Mouse (Mus musculus): ENCODE data around the gene Lfng.
A peak's percentile ranks its signal among the peaks of the same experiment; 100 is the strongest.

Gene Lfng

GRCm38 (mm10) chr5:140639312-140639711 is 32.2 kb downstream of the Lfng start:
- DNase-seq (ENCODE audit: inconsistent age in 2 of 2, low spot score in 1 of 2), result no peak

DNA sequence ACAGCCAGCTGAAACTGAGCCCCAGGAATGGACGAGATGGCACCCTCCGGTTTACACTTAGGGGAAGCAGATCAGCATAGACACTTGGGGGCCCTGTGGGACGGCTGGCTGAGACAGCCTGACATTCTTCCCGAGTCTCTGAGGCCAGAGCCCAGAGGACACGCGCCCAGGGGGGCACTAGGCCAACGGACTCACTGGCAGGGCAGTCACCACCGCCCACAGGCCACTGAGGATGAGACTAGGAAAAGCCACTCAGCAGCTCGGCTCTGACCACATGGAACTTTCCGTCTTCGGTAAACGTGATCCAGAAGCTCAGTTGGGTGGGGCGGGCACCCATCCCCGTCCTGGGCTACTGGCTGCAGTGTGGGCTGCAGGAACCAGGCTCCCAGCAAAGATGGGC is 32.8 kb downstream of the Lfng start:
- DNase-seq (ENCODE audit: inconsistent age in 2 of 2, low spot score in 1 of 2), result peak in 1 of 2 experiments; percentile 53

DNA sequence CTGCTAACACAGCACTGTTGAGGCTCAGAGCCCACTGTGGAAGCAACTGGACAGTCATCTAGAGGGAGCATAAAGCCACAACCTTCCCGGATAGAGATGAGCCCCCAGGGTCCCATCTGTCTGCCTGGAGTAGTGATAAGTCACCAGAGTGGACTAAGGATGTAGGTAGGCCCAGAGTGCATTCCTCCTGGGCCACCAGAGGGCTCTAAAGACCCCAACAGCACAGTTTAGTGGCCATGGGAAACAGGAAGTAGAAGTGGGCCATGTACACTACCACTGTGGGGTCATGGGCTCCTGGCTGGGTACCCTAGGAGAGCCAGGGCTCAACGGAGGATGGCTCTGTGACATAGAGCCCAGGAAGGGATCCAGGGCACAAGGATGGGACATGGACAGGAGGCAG is 33.7 kb downstream of the Lfng start:
- no peak for DNase-seq (ENCODE audit: inconsistent age in 2 of 2, low spot score in 1 of 2)

DNA sequence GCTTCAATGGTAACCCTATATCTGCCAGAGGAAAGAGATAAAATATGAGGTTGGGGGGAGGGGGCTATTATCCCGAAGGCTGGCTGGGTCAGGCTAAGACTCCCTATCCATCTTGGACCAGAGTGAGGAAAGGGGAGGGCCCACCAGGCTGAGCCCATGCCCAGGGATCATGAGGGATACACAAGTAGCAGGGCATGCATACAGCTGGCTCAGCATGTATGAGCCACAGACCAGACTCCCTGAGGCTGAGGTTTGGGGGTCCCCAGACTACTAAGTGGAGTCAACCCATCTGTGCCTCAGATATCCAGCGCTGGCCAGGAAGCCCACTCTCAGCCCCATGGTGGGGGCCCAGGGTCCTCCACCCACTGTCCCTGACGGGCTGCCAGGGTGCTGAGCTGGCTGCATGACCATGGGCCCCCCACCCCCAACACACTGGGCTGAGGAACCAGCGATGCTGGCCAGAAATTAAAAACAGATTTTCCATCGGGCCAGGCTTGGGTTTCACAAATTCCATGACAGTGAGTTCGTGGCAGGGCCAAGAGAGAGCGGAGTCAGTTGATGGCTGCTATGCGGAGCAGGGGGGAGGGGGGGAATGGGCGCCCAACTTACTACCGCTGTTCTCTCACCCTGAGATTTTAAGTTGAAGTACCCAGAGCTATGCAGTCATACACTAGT is 34.3 kb downstream of the Lfng start:
- DNase-seq (ENCODE audit: inconsistent age in 2 of 2, low spot score in 1 of 2), result peak in 1 of 2 experiments; percentile 38

GRCm38 (mm10) chr5:140642076-140642475 is 35.0 kb downstream of the Lfng start:
- peak in 1 of 2 experiments; percentile 63 for DNase-seq (ENCODE audit: inconsistent age in 2 of 2, low spot score in 1 of 2)

GRCm38 (mm10) chr5:140644263-140644662 is 37.1 kb downstream of the Lfng start:
- DNase-seq (ENCODE audit: inconsistent age in 2 of 2, low spot score in 1 of 2), result peak in 1 of 2 experiments; percentile 51

GRCm38 (mm10) chr5:140644702-140645201 is 37.6 kb downstream of the Lfng start:
- peak in 1 of 2 experiments; percentile 62 for DNase-seq (ENCODE audit: inconsistent age in 2 of 2, low spot score in 1 of 2)

DNA sequence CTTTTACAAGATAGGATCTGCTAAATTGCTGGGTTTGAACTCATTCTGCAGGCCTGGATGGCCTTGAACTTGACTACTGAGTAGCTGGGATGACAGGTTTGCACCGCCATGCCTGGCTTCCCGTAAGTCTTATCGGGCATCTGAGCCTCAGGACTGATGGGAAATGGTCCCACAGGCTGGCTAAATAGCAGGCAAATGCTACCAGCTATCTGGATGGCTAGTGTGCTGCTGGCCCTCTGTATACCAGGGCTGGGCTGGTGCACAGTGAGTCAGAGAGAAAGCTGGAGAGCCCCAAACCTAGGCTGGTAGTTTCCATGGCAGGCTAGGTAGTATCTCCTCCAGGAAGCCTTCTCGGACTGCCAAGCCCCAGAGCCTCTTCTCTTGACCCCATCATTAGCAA is 38.3 kb downstream of the Lfng start:
- peak in 1 of 2 experiments; percentile 56 for DNase-seq (ENCODE audit: inconsistent age in 2 of 2, low spot score in 1 of 2)

GRCm38 (mm10) chr5:140646171-140646570 is 39.1 kb downstream of the Lfng start:
- peak in 1 of 2 experiments; percentile 51 for DNase-seq (ENCODE audit: inconsistent age in 2 of 2, low spot score in 1 of 2)

DNA sequence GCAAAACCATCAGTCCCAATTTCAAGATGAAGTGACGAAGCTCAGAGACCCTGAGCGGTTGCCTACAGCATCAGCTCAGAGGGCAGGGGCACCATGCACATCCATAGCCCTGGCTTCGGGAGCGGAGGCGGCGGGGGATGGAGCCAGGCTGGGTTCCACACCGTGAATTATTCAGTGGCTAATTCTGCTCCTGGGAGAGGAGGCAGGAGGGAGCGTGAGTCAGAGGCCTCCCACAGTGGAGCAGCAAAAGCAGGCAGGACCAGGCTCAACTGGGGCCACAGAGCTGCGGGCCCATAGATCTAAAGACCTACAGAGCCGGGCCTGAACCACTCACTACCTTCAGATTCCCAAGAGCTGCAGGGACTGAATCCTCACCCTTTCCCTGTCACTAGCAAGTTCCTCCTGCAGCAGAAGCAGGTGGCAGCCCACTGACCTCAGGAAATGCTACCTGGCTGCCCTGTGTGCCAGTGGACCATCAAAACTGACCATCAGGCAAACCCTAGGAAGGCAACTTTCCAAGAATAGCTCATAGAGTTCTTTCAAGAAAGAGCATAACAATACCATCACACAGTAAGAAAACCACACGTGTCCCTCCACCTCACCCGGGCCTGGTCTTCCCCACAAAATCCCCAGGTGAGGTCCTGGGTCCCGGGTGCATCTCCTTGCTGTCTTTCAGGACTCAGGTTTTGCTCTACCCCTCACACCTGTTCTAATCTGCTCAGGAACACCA is 40.1 kb downstream of the Lfng start:
- DNase-seq (ENCODE audit: inconsistent age in 2 of 2, low spot score in 1 of 2), result peak; percentile 60 to 78

GRCm38 (mm10) chr5:140647821-140648518 is 40.9 kb downstream of the Lfng start:
- peak; percentile 68 to 88 for DNase-seq (ENCODE audit: inconsistent age in 2 of 2, low spot score in 1 of 2)

- no peak for DNase-seq (ENCODE audit: inconsistent age in 2 of 2, low spot score in 1 of 2)
These were observed 41.5 kb downstream of the Lfng start, which contains the start of gene Ttyh3 for GRCm38 (mm10) chr5:140648519-140649100. Gene Ttyh3, minus strand, starts transcription at chr5:140649031.

DNA sequence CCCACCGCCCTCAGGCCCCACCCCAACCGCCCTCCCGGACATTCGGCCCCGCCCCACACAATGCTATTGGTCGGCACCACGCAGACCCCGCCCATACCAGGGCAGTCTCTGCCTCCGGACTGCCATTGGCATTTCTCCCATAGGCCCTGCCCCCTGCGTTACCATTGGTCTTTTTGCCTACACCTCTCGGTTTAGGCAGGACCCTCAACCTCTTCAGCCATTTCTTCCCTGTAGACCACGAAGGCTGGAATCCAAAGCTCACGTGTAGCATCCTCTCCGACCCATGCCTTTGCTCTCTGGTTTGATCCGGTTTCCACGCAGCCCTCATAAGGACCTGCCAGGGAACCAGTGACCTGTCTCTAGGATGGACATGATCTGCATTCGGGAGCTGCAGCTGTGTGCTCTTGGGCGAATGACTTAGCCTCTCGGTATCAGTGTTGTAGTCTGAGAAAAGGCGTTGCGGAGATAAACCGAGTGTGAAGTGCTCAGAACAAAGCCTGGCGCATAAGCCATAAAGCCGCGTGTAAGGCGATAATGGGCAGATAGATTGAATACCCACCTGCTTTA is 42.1 kb downstream of the Lfng start:
- peak; percentile 98 to 99 for DNase-seq (ENCODE audit: inconsistent age in 2 of 2, low spot score in 1 of 2)

DNA sequence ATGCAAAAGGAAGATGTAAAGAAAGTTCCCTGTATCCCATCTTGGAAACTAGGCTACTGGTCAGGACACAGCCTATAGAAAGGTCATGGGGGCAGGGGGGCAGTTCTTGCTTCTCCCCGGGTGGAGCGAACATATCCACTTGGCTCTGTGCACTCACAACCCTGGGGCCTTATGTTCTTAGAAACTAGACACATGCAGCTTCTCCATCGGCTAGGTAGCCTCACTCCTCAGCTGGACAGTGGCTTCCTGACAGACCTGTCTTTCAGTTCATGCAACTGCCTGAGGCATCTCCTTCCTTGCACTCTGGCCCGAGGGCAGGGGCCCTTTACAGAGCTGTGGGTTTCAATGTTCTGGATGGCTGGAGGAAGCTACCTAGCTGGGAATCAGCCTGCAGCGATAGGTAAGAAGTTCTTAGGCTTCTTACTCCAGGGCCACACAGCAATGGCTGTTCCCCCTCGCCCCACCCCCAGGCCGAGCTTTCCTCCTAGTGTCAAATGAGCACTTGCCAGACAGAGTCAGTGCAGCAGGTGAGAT is 42.8 kb downstream of the Lfng start:
- no peak for DNase-seq (ENCODE audit: inconsistent age in 2 of 2, low spot score in 1 of 2)

DNA sequence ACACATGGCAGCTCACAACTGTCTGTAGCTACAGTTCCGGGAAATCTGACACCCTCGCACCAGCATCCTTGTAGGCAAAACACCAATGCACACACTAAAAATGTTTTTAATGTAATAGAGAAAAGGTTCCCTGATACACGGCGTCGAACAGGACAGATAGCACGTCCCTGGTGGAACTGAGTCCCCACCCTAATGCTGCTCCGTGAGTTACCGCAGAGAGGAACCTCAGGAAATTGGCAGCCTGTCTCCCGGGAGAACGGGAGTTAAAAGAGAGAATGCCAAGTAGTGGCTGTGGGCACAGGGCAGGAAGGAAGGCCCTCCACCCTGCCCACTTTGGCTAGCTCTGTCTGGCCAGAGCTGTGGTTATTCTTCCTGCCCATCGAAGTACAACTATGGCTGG is 44.1 kb downstream of the Lfng start:
- peak in 1 of 2 experiments; percentile 29 for DNase-seq (ENCODE audit: inconsistent age in 2 of 2, low spot score in 1 of 2)

- DNase-seq (ENCODE audit: inconsistent age in 2 of 2, low spot score in 1 of 2), result peak in 1 of 2 experiments; percentile 70
These were observed 45.5 kb downstream of the Lfng start for GRCm38 (mm10) chr5:140652587-140652986.

DNA sequence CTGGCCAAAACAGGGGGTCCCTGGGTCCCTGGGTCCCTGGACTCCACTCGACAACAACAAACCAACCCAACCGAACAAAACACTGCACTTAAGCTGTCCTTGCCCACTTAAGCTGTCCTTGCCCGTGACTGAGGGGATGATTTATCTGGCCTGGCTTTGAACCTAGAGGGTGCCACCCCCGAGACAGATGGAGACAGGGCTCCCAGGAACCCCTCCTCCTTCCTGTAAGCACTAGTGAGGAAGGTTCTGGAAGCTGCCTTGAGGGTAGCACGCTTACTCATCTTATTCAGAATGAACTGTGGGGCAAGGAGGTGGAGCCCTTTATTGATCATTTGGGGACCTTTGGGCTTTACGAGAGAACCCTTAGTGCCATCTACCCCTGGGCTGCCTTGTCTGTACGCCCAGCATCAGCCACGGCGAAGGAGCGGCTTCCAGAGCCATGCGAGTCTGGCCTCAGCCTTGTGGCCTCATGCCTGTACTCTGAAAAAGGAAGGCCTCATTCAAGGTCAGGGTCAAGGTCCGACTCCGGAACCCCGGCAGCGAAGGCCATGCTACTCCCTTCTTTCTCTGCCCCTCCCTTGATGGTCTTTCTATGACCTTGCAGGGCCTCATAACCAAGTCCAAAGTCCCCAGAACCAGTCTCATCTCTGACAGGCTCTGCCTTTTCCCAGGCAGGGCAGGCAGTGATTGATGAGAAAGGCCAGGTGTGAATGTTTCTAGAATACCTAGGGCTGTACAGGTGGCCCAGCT is 47.2 kb downstream of the Lfng start:
- peak; percentile 90 to 96 for DNase-seq (ENCODE audit: inconsistent age in 2 of 2, low spot score in 1 of 2)

DNA sequence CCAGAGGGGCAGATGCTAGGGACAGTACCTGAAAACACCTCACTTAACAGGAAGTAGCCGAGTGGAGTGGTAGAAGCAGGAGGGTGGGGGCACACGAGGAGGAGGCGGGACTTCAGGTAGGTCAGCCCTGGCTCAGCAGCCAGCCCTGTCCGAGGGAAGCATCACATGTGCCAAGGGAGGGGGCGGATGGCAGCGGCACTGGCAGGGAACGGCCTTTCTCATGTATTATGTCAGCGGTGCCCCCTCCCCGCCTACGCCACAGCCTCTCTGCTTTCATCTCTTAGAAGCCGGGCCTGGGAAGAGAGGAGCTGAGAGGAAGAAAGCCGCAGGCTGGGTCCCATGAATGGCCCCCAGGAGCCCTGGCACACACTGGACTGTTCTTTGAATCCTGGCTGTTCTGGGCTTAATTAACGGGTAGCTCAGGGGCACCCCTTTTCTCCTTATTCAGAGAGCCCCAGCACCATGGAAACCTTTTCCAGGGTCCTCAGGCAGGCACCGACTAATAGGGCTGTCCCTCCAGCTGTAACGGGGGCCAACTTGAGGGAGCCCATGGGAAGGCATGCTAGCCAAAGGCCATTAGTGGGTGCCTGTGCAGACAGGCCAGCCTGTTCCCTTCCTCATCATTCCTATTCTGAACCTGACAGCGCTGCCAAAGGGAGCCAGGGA is 52.6 kb downstream of the Lfng start:
- DNase-seq (ENCODE audit: inconsistent age in 2 of 2, low spot score in 1 of 2), result peak in 1 of 2 experiments; percentile 47

GRCm38 (mm10) chr5:140660398-140660797 is 53.3 kb downstream of the Lfng start:
- DNase-seq (ENCODE audit: inconsistent age in 2 of 2, low spot score in 1 of 2), result no peak

Data from adrenal gland, adult (tissue).